Mouse (Mus musculus): Measurements from ENCODE around the gene Klhl3. TPM values are rescaled to one million over a fixed set of nuclear protein-coding genes. Genes with fewer than 3 reads are reported as not detected.

The Klhl3 gene
- polyA plus RNA-seq, 1 experiment = 0.86 TPM

DNA sequence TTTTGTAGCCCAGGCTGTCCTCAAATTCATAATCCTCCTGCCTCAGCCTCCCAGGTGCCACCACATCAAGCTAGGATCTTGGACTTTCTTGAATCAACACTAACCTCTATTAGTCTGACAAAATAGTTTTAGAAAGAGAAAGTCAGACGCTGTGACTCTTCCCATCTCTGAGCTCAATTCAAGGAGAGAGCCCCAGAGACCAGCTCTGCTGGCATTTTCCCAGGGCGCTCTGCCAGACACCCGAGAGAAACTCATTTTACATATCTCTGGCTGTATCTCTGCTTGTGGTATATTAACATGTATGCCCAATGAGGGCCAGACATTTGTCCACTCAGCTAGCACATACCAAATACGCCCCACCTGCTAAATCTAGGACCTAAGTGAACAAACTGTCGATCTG, 35.0 kb downstream of the Klhl3 start:
- WGBS = 91% methylated on average over 5 of the region's 5 CpGs
- TF ChIP-seq POLR2A (IDR thresholded peaks at IDR 0.05; ENCODE audit: low read depth, low read length) (no peak), CTCF (IDR thresholded peaks at IDR 0.05; ENCODE audit: extremely low read depth, insufficient read depth, insufficient read length, insufficient replicate concordance) (no peak)
- Histone ChIP-seq H3K36me3 (ENCODE audit: control insufficient read depth, insufficient read depth, low read length) (no peaks in the 10 kb centered on the region), H3K4me1 (ENCODE audit: control insufficient read depth, insufficient read depth, insufficient read length) (no peaks in the 10 kb centered on the region), H3K27ac (ENCODE audit: insufficient read depth, low read length) (no peak overlapping the region), H3K4me3 (ENCODE audit: extremely low read depth, insufficient read depth, insufficient read length) (no peak overlapping the region), H3K27me3 (ENCODE audit: control insufficient read depth, insufficient read depth, low read length) (no peaks in the 10 kb centered on the region)
- no peak for DNase-seq (ENCODE audit: low read depth in 1 of 2, low spot score in 2 of 2)

DNA sequence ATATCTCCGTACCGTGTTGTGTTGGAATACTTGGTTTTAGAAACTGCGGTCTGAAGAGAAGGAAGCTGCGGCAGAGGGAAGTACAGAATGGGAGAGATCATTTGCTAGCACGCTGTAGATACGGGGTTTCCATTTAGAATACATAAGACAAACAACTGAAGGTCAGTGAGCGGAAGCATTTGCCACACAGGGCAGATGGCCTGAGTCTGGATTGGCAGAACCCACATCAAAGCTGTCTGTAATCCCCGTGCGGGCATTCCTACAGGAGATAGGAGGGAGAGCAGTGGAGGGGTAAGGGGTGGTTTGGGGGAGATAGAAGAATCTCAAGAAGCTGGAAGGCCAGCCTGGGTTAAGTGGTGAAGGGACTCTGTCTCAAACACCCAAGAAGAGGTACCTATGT, 38.5 kb downstream of the Klhl3 start:
- no peak overlapping the region for H3K4me3 ChIP-seq (ENCODE audit: extremely low read depth, insufficient read depth, insufficient read length)
- H3K4me1 ChIP-seq (ENCODE audit: control insufficient read depth, insufficient read depth, insufficient read length) = no peaks in the 10 kb centered on the region
- no peak overlapping the region for H3K27ac ChIP-seq (ENCODE audit: insufficient read depth, low read length)
- whole genome bisulfite sequencing = 80% methylated on average over 9 of the region's 9 CpGs
- no peak for DNase-seq (ENCODE audit: low read depth in 1 of 2, low spot score in 2 of 2)
- H3K36me3 ChIP-seq (ENCODE audit: control insufficient read depth, insufficient read depth, low read length) = no peaks in the 10 kb centered on the region
- TF ChIP-seq POLR2A (IDR thresholded peaks at IDR 0.05; ENCODE audit: low read depth, low read length) (no peak), CTCF (IDR thresholded peaks at IDR 0.05; ENCODE audit: extremely low read depth, insufficient read depth, insufficient read length, insufficient replicate concordance) (no peak)
- H3K27me3 ChIP-seq (ENCODE audit: control insufficient read depth, insufficient read depth, low read length) = no peaks in the 10 kb centered on the region

GRCm38 (mm10) chr13:58074466-58074865, 38.9 kb downstream of the Klhl3 start:
- WGBS = 90% methylated on average over 6 of the region's 6 CpGs
- DNase-seq (ENCODE audit: low read depth in 1 of 2, low spot score in 2 of 2) = no peak
- H3K4me3 ChIP-seq (ENCODE audit: extremely low read depth, insufficient read depth, insufficient read length) = no peak overlapping the region
- no peak for TF ChIP-seq POLR2A (IDR thresholded peaks at IDR 0.05; ENCODE audit: low read depth, low read length)
- H3K27ac ChIP-seq (ENCODE audit: insufficient read depth, low read length) = no peak overlapping the region
- H3K36me3 ChIP-seq (ENCODE audit: control insufficient read depth, insufficient read depth, low read length) = no peaks in the 10 kb centered on the region
- H3K4me1 ChIP-seq (ENCODE audit: control insufficient read depth, insufficient read depth, insufficient read length) = no peaks in the 10 kb centered on the region
- no peaks in the 10 kb centered on the region for H3K27me3 ChIP-seq (ENCODE audit: control insufficient read depth, insufficient read depth, low read length)

DNA sequence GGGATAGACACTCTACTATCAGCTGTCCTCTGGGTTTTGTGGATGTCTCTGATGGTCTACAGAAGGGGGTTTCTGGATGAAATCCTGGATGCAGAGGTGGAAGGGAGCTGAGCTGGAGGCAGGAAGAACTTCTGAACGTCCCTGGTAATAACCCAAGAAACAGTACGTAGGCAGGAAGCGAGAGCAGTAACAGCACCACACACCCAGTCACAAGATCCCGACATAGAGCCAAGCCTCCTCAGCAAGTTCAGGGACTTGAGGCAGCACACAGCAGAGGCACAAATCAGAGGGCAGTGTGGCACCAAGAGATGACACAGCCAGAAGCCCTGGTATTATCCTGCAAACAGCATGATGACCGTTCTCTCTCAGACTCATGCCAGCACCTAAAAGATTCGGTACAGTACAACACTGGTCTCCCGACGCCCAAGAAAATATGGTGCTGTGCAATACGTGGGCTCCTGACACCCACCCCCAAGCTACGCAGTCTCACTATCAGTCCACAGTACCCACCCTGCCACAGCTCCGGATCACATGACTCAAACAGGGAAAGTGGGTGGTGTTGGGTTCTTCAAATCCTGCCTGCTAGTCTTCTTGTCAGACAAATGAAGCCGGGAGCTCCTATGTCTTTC, 40.0 kb downstream of the Klhl3 start:
- Histone ChIP-seq H3K27me3 (ENCODE audit: control insufficient read depth, insufficient read depth, low read length) (no peaks in the 10 kb centered on the region), H3K4me1 (ENCODE audit: control insufficient read depth, insufficient read depth, insufficient read length) (no peaks in the 10 kb centered on the region), H3K4me3 (ENCODE audit: extremely low read depth, insufficient read depth, insufficient read length) (no peak overlapping the region), H3K27ac (ENCODE audit: insufficient read depth, low read length) (no peak overlapping the region), H3K36me3 (ENCODE audit: control insufficient read depth, insufficient read depth, low read length) (no peaks in the 10 kb centered on the region)
- no peak for TF ChIP-seq POLR2A (IDR thresholded peaks at IDR 0.05; ENCODE audit: low read depth, low read length)
- no peak for TF ChIP-seq CTCF (IDR thresholded peaks at IDR 0.05; ENCODE audit: extremely low read depth, insufficient read depth, insufficient read length, insufficient replicate concordance)
- DNase-seq (ENCODE audit: low read depth in 1 of 2, low spot score in 2 of 2) = no peak
- WGBS = 88% methylated on average over 12 of the region's 12 CpGs

DNA sequence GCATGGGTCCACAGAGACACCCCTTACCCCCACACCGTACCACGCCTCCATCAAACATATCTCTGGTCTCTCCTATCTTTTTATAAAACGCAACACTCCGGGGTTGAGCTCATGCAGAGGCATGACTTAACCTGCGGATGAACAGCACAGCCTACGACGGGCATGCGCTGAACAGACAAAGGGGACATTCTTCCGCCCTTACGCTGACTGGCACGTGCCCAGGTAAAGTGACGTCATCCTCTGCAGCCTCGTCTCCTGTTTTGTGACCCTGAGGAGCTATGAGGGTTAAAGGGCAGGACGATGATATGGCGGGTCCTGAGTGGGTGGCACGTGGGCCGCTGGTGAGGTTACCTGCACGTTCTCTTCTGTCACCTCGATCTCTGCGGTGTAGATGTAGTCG, 42.2 kb downstream of the Klhl3 start:
- no peak overlapping the region for H3K4me3 ChIP-seq (ENCODE audit: extremely low read depth, insufficient read depth, insufficient read length)
- H3K27me3 ChIP-seq (ENCODE audit: control insufficient read depth, insufficient read depth, low read length) = no peaks in the 10 kb centered on the region
- no peaks in the 10 kb centered on the region for H3K36me3 ChIP-seq (ENCODE audit: control insufficient read depth, insufficient read depth, low read length)
- WGBS = 91% methylated on average over 21 of the region's 21 CpGs
- peaks cover 15% of the 10 kb centered on the region; the same call in 1 of the 2 replicates for H3K4me1 ChIP-seq (ENCODE audit: control insufficient read depth, insufficient read depth, insufficient read length)
- TF ChIP-seq CTCF (IDR thresholded peaks at IDR 0.05; ENCODE audit: extremely low read depth, insufficient read depth, insufficient read length, insufficient replicate concordance) (no peak), POLR2A (IDR thresholded peaks at IDR 0.05; ENCODE audit: low read depth, low read length) (no peak)
- DNase-seq (ENCODE audit: low read depth in 1 of 2, low spot score in 2 of 2) = no peak
- no peak overlapping the region for H3K27ac ChIP-seq (ENCODE audit: insufficient read depth, low read length)

GRCm38 (mm10) chr13:58070504-58070903, 42.9 kb downstream of the Klhl3 start:
- DNase-seq (ENCODE audit: low read depth in 1 of 2, low spot score in 2 of 2) = no peak
- no peaks in the 10 kb centered on the region for H3K36me3 ChIP-seq (ENCODE audit: control insufficient read depth, insufficient read depth, low read length)
- H3K27ac ChIP-seq (ENCODE audit: insufficient read depth, low read length) = no peak overlapping the region
- 91% methylated on average over 12 of the region's 12 CpGs for WGBS
- H3K4me3 ChIP-seq (ENCODE audit: extremely low read depth, insufficient read depth, insufficient read length) = no peak overlapping the region
- H3K27me3 ChIP-seq (ENCODE audit: control insufficient read depth, insufficient read depth, low read length) = no peaks in the 10 kb centered on the region
- TF ChIP-seq POLR2A (IDR thresholded peaks at IDR 0.05; ENCODE audit: low read depth, low read length) (no peak), CTCF (IDR thresholded peaks at IDR 0.05; ENCODE audit: extremely low read depth, insufficient read depth, insufficient read length, insufficient replicate concordance) (no peak)
- H3K4me1 ChIP-seq (ENCODE audit: control insufficient read depth, insufficient read depth, insufficient read length) = peaks cover 15% of the 10 kb centered on the region; the same call in 1 of the 2 replicates

DNA sequence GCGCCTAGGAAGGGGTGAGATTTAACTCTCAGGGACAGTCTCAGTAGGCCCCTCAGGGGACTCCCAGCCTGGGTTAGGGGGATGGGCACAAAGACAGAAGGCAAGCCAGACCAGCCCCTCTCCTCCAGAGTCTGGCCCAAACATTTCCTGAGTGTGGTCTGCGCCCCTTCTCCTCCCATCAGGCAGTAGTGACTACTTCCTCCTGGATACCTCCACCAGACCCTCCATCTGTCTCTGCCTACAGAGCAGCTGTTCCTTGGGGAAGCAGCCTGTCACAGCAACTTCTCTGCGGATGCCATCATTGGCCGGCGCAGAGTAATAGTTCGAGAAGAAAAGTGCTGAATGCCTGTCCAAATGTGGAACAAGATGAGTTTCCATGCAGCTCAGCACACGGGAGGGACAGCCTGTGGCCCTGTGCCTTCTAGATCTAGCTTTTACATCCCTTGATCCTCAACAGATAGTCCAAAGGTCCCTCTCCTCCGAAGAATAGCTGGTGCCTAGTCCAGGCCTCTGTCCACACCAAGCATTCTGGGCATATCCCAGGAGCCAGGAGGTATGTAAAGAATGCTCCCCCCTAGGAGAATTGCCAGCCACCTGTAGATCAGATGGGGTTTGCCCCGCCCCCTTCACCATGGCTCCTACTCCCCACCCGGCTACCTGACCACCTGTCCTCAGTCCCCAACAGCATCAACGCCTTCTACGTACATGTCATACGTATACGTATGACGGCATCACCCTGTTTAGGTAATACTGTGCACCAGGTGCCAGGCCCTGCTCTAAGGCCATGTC, 44.8 kb downstream of the Klhl3 start:
- H3K4me3 ChIP-seq (ENCODE audit: extremely low read depth, insufficient read depth, insufficient read length) = no peak overlapping the region
- TF ChIP-seq CTCF (IDR thresholded peaks at IDR 0.05; ENCODE audit: extremely low read depth, insufficient read depth, insufficient read length, insufficient replicate concordance) = no peak
- no peak for TF ChIP-seq POLR2A (IDR thresholded peaks at IDR 0.05; ENCODE audit: low read depth, low read length)
- H3K4me1 ChIP-seq (ENCODE audit: control insufficient read depth, insufficient read depth, insufficient read length) = peaks cover 15% of the 10 kb centered on the region; the same call in 1 of the 2 replicates

More for the DNA sequence above, 44.8 kb downstream of the Klhl3 start:
- WGBS = 80% methylated on average over 15 of the region's 15 CpGs
- Histone ChIP-seq H3K36me3 (ENCODE audit: control insufficient read depth, insufficient read depth, low read length) (no peaks in the 10 kb centered on the region), H3K27me3 (ENCODE audit: control insufficient read depth, insufficient read depth, low read length) (no peaks in the 10 kb centered on the region), H3K27ac (ENCODE audit: insufficient read depth, low read length) (no peak overlapping the region)
- no peak for DNase-seq (ENCODE audit: low read depth in 1 of 2, low spot score in 2 of 2)
